Mouse (Mus musculus): ENCODE data around the gene Rd3l. TPM values are rescaled to one million over a fixed set of nuclear protein-coding genes. Genes with fewer than 3 reads are reported as not detected.
"Not testable (repeated sequence)": the region's sequence is repeated elsewhere in the genome, so short reads cannot be mapped to it uniquely, and the experiment has no call there.

Rd3l gene
- polyA plus RNA-seq, 1 experiment, result 0.46 TPM

DNA sequence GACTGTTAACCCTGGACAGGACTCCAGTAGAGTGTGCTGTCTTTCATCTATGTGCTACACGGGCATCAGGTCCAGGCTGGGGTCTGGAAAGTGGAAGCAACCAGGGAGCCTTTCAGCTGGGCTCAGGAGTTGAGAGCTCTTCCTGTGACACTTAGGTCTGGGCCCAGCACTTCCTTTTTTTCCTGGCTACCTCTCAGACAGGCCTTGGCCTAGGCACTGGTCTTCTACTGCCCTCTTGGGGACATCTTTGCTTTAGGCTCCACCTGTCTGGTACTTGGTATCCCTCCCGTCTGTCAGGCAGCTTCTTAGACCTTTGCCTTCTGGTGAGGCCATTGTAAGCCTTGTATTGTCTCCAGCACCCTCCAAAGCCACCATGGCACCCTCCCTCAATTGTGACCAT is 34.4 kb downstream of the Rd3l start:
- Histone ChIP-seq H3K27ac (ENCODE audit: insufficient read depth, low read length) (no peak overlapping the region), H3K4me3 (ENCODE audit: insufficient read depth, low read length) (no peak overlapping the region), H3K4me1 (ENCODE audit: control insufficient read depth, insufficient read depth, low read length) (0 out of 2 replicates have a peak, but pooled peaks cover 1% of the 10 kb centered on the region)
- TF ChIP-seq POLR2A (IDR thresholded peaks at IDR 0.05; ENCODE audit: extremely low read depth, insufficient read depth, low read length) (no peak), CTCF (IDR thresholded peaks at IDR 0.05; ENCODE audit: extremely low read depth, insufficient read depth, low read length) (peak; percentile 75)

DNA sequence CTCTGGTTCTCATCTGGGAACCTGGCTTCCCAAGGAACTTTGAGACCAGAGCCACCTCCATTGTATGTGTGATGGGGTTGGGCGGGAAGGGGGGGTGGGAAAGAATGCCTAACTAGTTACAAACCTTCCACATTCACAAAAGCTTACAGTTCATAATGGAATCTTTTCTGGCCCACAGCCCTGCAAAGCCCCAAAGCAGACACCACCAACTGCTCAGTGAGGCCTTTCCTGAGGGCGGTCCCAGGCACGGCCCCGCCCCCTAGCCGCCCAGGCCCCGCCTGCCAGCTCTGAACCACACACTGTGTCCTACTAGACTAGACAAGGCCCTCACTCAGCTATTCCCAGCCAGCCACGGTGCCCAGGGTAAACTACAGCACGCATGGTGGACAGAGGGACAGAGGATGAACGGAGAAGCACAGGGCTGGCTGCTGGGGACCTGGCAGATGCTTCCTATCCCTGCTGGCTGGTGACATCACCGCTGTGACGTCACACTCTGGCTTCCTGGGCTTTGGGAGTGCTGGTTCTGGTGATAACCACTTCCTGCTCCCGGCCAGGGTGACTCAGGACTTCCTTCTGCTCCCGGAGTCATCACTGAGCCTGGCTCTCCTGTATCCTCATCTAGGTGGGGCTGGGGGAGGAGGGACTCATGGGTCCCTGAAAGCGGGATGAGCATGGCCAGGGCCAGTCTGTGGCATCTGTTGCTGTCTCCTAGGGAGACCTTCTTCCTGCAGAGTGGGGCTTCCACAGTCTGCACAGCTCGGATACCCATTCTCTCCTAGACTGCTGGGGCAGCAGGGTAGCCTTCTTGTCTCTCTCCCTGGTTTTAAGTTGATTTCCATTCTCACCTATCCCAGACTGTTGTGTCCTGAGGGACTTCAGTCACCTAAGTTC is 35.1 kb downstream of the Rd3l start:
- H3K4me1 ChIP-seq (ENCODE audit: control insufficient read depth, insufficient read depth, low read length); H3K4me3 ChIP-seq (ENCODE audit: insufficient read depth, low read length); H3K27ac ChIP-seq (ENCODE audit: insufficient read depth, low read length): not testable (repeated sequence)

DNA sequence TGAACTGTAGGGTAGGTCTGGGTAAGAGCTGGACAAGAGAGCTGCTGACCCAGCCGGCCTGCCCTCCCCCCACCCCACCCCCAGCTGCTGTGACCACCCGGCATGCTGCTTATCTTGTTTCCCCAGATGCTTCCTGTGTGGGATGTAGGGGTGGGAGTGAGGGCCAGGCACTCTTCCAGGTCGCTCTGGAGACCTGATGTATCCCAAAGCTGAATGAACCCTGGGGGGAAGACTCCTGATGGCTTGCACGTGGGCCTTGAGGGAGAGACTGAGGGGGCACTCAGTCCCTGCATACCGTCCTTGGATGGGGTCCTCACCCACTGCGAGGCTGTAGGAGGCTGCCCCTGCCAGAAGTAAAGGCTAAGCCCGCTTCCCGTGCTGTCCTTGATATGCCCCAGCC is 36.0 kb downstream of the Rd3l start:
- peak overlapping the region; percentile 39; the same call in 1 of the 2 replicates for H3K27ac ChIP-seq (ENCODE audit: insufficient read depth, low read length)
- TF ChIP-seq CTCF (IDR thresholded peaks at IDR 0.05; ENCODE audit: extremely low read depth, insufficient read depth, low read length) (no peak), POLR2A (IDR thresholded peaks at IDR 0.05; ENCODE audit: extremely low read depth, insufficient read depth, low read length) (no peak)

DNA sequence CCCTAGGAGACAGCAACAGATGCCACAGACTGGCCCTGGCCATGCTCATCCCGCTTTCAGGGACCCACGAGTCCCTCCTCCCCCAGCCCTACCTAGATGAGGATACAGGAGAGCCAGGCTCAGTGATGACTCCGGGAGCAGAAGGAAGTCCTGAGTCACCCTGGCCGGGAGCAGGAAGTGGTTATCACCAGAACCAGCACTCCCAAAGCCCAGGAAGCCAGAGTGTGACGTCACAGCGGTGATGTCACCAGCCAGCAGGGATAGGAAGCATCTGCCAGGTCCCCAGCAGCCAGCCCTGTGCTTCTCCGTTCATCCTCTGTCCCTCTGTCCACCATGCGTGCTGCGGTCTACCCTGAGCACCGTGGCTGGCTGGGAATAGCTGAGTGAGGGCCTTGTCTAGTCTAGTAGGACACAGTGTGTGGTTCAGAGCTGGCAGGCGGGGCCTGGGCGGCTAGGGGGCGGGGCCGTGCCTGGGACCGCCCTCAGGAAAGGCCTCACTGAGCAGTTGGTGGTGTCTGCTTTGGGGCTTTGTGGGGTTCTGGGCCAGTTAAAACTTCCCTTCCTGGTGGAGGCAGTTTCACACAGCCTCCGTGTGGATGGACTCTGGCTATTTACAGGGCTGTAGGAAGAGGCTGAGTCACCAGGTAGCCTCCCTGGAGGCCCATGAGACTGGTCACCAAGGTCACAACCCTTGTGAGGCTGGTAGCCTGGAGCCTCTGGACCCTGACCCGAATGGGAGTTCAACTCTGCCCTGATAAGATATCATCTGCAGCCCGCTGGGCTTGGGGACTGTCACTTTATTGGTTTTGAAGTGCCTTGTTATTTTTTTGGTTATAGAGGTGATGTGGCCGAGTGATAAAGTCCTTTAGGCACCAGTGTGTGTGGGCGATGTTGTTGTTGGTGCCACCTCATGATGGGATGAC is 36.8 kb downstream of the Rd3l start:
- not testable (repeated sequence) for H3K4me3 ChIP-seq (ENCODE audit: insufficient read depth, low read length); H3K4me1 ChIP-seq (ENCODE audit: control insufficient read depth, insufficient read depth, low read length)
- H3K27ac ChIP-seq (ENCODE audit: insufficient read depth, low read length), result peak overlapping the region; percentile 21; the same call in 1 of the 2 replicates

More for the DNA sequence above, 36.0 kb downstream of the Rd3l start:
- 0 out of 2 replicates have a peak, but pooled peaks cover 1% of the 10 kb centered on the region for H3K4me1 ChIP-seq (ENCODE audit: control insufficient read depth, insufficient read depth, low read length)
- no peak overlapping the region for H3K4me3 ChIP-seq (ENCODE audit: insufficient read depth, low read length)

DNA sequence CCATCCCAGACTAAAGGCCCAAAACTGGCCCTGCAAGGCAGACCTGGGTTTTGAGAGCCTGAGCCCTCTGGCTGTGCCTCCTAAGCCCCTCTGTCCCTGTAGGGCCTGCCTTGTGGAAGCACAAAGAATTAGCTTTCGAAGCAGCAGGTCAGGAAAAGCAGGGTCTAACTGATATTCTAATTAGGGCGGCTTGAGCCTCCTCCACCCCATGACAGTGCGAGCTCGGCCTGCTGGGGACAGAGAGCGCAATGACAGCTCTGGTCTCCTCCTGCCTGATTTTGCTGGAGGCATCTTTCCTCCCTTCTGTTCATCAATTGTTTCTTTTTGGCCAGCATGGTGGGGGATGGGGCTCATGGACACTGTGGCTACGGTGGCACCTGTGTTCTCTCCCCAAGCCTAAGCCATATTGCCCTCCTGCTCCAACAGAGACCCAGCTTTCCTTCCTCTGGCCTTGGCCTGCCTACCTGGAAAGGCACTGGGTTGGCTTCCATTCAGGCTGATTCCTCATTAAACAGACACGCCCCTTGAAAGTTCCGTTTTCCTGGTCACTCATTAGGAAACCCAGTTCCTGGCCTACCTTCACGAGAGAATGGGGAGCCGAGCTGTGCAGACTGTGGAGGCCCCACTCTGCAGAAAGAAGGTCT is 37.6 kb downstream of the Rd3l start:
- Histone ChIP-seq H3K4me1 (ENCODE audit: control insufficient read depth, insufficient read depth, low read length) (no peaks in the 10 kb centered on the region), H3K27ac (ENCODE audit: insufficient read depth, low read length) (no peak overlapping the region), H3K4me3 (ENCODE audit: insufficient read depth, low read length) (no peak overlapping the region)
- TF ChIP-seq CTCF (IDR thresholded peaks at IDR 0.05; ENCODE audit: extremely low read depth, insufficient read depth, low read length), result no peak
- TF ChIP-seq POLR2A (IDR thresholded peaks at IDR 0.05; ENCODE audit: extremely low read depth, insufficient read depth, low read length), result no peak

DNA sequence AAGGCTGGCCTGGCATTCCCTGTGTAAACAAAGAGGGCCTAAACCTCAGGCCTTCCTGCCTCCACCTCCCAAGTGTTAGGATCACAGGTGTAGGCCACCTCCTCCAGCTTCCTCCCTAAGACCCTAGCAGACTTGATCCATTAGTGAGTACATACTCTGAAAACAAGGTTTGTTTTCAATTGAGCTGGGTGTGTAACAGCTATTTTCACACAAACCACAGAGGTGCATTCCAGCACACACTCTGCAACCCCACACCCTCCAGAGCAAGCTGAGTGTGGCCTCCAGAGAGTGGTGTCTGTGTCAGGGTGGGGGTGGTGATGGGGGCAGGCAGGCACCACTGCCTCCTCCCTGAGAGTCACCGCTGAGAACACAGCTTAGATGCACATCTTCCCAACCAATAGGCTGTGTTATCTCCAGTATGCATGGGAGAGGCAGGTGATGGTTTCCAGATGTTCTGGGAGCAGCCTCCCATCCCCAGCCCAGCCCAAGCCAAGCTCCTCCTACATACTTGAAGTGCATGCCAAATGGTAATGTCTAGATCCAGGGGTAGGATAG is 42.4 kb downstream of the Rd3l start:
- H3K4me3 ChIP-seq (ENCODE audit: insufficient read depth, low read length), result no peak overlapping the region
- H3K27ac ChIP-seq (ENCODE audit: insufficient read depth, low read length), result no peak overlapping the region
- no peak for TF ChIP-seq CTCF (IDR thresholded peaks at IDR 0.05; ENCODE audit: extremely low read depth, insufficient read depth, low read length)
- no peak for TF ChIP-seq POLR2A (IDR thresholded peaks at IDR 0.05; ENCODE audit: extremely low read depth, insufficient read depth, low read length)
- no peaks in the 10 kb centered on the region for H3K4me1 ChIP-seq (ENCODE audit: control insufficient read depth, insufficient read depth, low read length)

DNA sequence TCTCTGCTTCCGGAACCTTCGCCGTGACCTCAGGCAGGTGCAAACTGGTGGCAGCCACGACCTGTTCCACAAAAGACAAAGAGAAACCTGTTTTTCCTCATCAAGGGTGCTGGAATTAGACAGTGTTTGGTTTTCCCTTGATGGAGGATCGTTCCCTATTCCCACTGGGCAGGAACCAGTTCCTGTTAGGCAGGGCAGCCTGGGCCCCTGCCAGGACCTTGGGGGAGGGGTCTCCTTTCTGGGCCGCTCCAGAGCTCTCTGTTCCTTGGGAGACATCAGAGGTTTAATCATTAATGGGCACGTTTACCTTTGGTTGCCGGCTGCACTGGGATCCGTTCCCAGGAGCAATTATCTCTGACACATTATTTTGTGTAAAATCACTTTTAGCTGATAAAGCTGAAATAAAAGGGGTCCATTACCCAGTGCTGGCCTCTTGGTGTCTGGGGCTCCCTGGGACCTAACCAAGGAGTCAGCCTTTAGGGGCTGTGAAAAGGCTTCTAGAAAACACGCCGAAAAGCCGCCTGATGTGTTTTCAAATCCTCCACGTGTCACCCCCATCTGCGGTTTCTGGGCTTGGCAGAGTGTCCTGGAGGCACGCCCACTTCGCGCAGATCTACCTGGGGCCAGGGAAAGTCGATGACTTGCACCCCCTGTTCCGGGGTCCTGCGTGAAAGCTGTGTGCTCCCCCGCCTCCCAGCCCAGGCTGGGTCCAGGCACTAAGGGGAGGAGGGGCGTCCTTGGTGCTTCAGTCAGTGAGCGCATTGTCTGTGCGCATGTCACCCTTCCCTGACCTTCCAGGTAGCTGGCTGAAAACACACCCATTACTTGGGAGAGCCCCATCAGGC is 44.2 kb downstream of the Rd3l start:
- no peaks in the 10 kb centered on the region for H3K4me1 ChIP-seq (ENCODE audit: control insufficient read depth, insufficient read depth, low read length)
- TF ChIP-seq POLR2A (IDR thresholded peaks at IDR 0.05; ENCODE audit: extremely low read depth, insufficient read depth, low read length) (no peak), CTCF (IDR thresholded peaks at IDR 0.05; ENCODE audit: extremely low read depth, insufficient read depth, low read length) (no peak)
- no peak overlapping the region for H3K27ac ChIP-seq (ENCODE audit: insufficient read depth, low read length)
- no peak overlapping the region for H3K4me3 ChIP-seq (ENCODE audit: insufficient read depth, low read length)

DNA sequence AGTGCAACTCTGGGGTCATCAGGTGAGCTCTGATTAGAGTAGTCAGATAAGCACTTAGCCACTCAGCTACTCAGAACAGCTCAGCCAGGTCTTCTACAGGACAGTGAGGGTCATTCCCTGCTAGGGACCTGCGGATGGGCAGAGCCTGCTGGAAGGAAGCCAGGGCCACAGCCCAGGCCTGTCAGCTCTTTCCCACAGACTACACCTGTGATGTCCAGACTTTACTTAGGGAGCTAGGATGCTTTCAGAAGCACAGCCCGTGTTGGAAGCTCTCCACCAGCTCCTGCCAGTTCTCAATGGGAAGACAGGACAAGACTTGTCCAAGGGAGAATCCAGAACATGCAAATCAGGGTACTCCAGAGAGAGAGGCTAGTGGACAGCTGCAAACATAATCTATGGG is 47.1 kb downstream of the Rd3l start:
- TF ChIP-seq CTCF (IDR thresholded peaks at IDR 0.05; ENCODE audit: extremely low read depth, insufficient read depth, low read length) (no peak), POLR2A (IDR thresholded peaks at IDR 0.05; ENCODE audit: extremely low read depth, insufficient read depth, low read length) (no peak)
- Histone ChIP-seq H3K4me3 (ENCODE audit: insufficient read depth, low read length) (no peak overlapping the region), H3K4me1 (ENCODE audit: control insufficient read depth, insufficient read depth, low read length) (no peaks in the 10 kb centered on the region), H3K27ac (ENCODE audit: insufficient read depth, low read length) (no peak overlapping the region)
